Mouse (Mus musculus) lung, adult 2 months (tissue): ENCODE data around the gene 2010111I01Rik. TPM values are rescaled to one million over a fixed set of nuclear protein-coding genes. Genes with fewer than 3 reads are reported as not detected.

Experiments
- DNase-seq: peaks from one replicate; pipeline ENCODE4 v3.0.0; 2022
- H3K4me1 ChIP-seq: fragments of 200-500 bp; 2 replicates; pipeline ENCODE4 v1.6.1; 2011; ENCODE audit warnings: low read length; ENCODE audit not compliant: control insufficient read depth, insufficient read depth
- H3K4me3 ChIP-seq: fragments of 200-500 bp; replicated peaks from 2 replicates; pipeline ENCODE3; 2011; ENCODE audit warnings: low read depth, mild to moderate bottlenecking, control low read depth, low read length; ENCODE audit errors: extremely low read depth
- CTCF ChIP-seq: fragments of 200-500 bp; IDR thresholded peaks from 2 replicates; pipeline ENCODE4 v1.5.1; 2011; ENCODE audit warnings: mild to moderate bottlenecking, low read length, control low read depth; ENCODE audit not compliant: insufficient read depth
- POLR2A ChIP-seq: fragments of 200-500 bp; IDR thresholded peaks from 2 replicates; pipeline ENCODE4 v1.6.1; 2011; ENCODE audit warnings: low read depth, mild to moderate bottlenecking, control low read depth, low read length, borderline replicate concordance; ENCODE audit errors: extremely low read depth
- WGBS: fragments of 180-500 bp; shearing (Covaris S2); methylation state at CpG from one replicate; pipeline ENCODE4 v1.1.7; 2018; 5-methylcytosine and 5-hydroxymethylcytosine counted together
- polyA plus RNA-seq: library from polyadenylated mRNA; depleted of rRNA; stranded (reverse); fragments of >200 nt; gene quantifications from 2 replicates; pipeline ENCODE4 v1.2.3, GENCODE M21; 2012

2010111I01Rik gene
- polyA plus RNA-seq, 1 experiment: 143 TPM

- no peak for TF ChIP-seq POLR2A
- TF ChIP-seq CTCF: no peak
- DNase-seq: no peak
- H3K4me3 ChIP-seq: no peak overlapping the region
- 20% methylated on average over 1 of the region's 1 CpGs for WGBS
- peaks cover 4% of the 10 kb centered on the region for H3K4me1 ChIP-seq
Observed at GRCm38 (mm10) chr13:63038871-63039270, 74.2 kb downstream of the 2010111I01Rik start.

DNA sequence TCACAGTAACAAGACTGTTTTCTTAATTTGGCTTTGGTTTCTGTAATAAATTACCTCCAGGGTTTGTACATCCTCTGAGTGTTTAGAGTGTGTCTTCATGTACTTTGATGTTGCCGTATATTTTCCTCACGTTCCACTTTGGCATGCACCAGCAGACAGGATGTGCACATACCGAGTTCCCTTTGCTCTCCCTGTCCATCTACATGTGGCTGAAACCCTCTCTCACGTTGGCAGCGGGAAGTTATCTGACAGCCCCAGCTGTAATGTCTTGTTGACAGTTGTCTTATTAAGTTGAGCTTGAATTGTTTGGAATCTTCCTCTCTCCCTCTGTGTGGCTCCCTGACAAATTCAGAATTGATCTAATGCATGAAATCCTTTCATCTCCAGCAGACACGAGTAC lies 74.6 kb downstream of the 2010111I01Rik start:
- TF ChIP-seq CTCF (no peak), POLR2A (no peak)
- Histone ChIP-seq H3K4me3 (no peak overlapping the region), H3K4me1 (peaks cover 4% of the 10 kb centered on the region)
- DNase-seq: no peak
- WGBS: 26% methylated on average over 6 of the region's 6 CpGs

GRCm38 (mm10) chr13:63039848-63040247 lies 75.2 kb downstream of the 2010111I01Rik start:
- 45% methylated on average over 2 of the region's 2 CpGs for WGBS
- Histone ChIP-seq H3K4me3 (no peak overlapping the region), H3K4me1 (peaks cover 4% of the 10 kb centered on the region)
- TF ChIP-seq POLR2A (no peak), CTCF (no peak)
- DNase-seq: no peak

GRCm38 (mm10) chr13:63045504-63046205 lies 81.0 kb downstream of the 2010111I01Rik start:
- 61% methylated on average over 2 of the region's 2 CpGs for WGBS
- Histone ChIP-seq H3K4me3 (no peak overlapping the region), H3K4me1 (peaks cover 2% of the 10 kb centered on the region; the same call in 1 of the 2 replicates)
- TF ChIP-seq CTCF: no peak
- TF ChIP-seq POLR2A: no peak
- DNase-seq: no peak

- Histone ChIP-seq H3K4me3 (no peak overlapping the region), H3K4me1 (peaks cover 2% of the 10 kb centered on the region; the same call in 1 of the 2 replicates)
- TF ChIP-seq POLR2A: no peak
- TF ChIP-seq CTCF: peak; percentile 74
- peak; percentile 74 for DNase-seq
- 43% methylated on average over 7 of the region's 7 CpGs for WGBS
Observed at GRCm38 (mm10) chr13:63046206-63047020, 81.7 kb downstream of the 2010111I01Rik start.

- Histone ChIP-seq H3K4me1 (no peaks in the 10 kb centered on the region; the same call in 1 of the 2 replicates), H3K4me3 (no peak overlapping the region)
- TF ChIP-seq POLR2A: no peak
- no peak for TF ChIP-seq CTCF
- no peak for DNase-seq
- 59% methylated on average over 1 of the region's 1 CpGs for WGBS
Observed at GRCm38 (mm10) chr13:63063706-63064105, 99.0 kb downstream of the 2010111I01Rik start.

GRCm38 (mm10) chr13:63066607-63067006 lies 101.9 kb downstream of the 2010111I01Rik start:
- no peak for TF ChIP-seq POLR2A
- no peak for TF ChIP-seq CTCF
- DNase-seq: no peak
- Histone ChIP-seq H3K4me1 (no peaks in the 10 kb centered on the region; the same call in 1 of the 2 replicates), H3K4me3 (no peak overlapping the region)
- WGBS: 69% methylated on average over 1 of the region's 1 CpGs

- no peak for TF ChIP-seq POLR2A
- TF ChIP-seq CTCF: no peak
- DNase-seq: no peak
- 87% methylated on average over 4 of the region's 4 CpGs for WGBS
- H3K4me1 ChIP-seq: peaks cover 4% of the 10 kb centered on the region
- H3K4me3 ChIP-seq: no peak overlapping the region
Observed at GRCm38 (mm10) chr13:63068371-63069136, 103.9 kb downstream of the 2010111I01Rik start.

DNA sequence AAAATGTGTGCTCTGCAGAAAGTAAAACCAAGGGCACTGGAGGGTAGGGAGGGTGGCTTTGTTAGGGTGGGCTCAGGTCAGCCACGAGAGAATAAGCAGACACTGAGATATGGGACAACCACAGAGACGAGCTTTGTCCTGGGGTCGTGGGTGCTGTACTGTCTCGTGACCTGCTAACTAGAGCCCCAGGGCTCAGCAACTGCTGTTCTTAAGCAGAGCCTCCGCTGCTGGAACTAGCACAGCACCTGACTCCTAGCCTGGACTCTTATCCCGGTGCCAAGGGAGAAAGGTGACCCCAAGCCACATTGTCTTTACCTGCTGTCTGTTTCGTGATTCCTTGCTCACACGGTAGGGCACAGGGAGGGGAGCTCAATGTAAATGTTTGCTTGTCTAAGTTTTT lies 107.2 kb downstream of the 2010111I01Rik start:
- no peak for TF ChIP-seq POLR2A
- TF ChIP-seq CTCF: no peak
- Histone ChIP-seq H3K4me3 (no peak overlapping the region), H3K4me1 (peaks cover 12% of the 10 kb centered on the region)
- 76% methylated on average over 8 of the region's 8 CpGs for WGBS
- no peak for DNase-seq
